Mouse (Mus musculus): ENCODE results near the gene Fsd2.

- TF ChIP-seq CTCF (IDR thresholded peaks at IDR 0.05; ENCODE audit: low read depth), result no peak
- no peak for TF ChIP-seq EP300 (optimal IDR thresholded peaks at IDR 0.05)
Observed at GRCm38 (mm10) chr7:81570271-81570670, 3.5 kb upstream of the Fsd2 start.
